Mouse (Mus musculus) E14TG2a.4 (cell line): ENCODE data around the gene P2ry4.

Source experiments
- CTCF ChIP-seq: conservative IDR thresholded peaks from 2 replicates; pipeline ENCODE4 v1.5.1; 2014; ENCODE audit warnings: low read length
- NANOG ChIP-seq: IDR thresholded peaks from 2 replicates; pipeline ENCODE4 v1.6.1; 2014; ENCODE audit warnings: borderline replicate concordance, low read length, mixed read lengths

DNA sequence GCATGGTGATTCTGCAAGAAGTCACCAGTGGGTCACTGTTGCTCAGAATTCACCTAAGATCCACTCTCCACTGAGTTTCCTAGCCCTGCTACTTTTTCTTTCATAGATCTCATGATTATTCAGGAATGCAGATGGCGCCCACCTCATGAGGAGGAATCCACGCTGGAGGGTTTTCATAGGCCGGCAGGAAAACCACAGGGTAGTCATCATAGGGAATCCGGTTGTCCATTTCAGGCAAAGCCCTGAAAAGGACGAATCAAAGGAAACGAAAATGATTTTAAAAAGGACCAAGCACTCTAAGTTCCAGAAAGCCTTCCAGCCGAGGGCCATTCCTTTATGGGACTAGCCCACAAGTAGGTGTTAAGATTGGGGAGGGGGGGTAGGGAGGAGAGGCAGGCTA is 30.5 kb upstream of the P2ry4 start:
- no peak for TF ChIP-seq CTCF
- no peak for TF ChIP-seq NANOG
